Mouse (Mus musculus) erythroid progenitor cell, adult 5-6 weeks (primary cell): ENCODE data around the gene Coro1b. TPM values are rescaled to one million over a fixed set of nuclear protein-coding genes. Genes with fewer than 3 reads are reported as not detected.
A peak's percentile ranks its signal among the peaks of the same experiment; 100 is the strongest.

Source experiments
- ATAC-seq: replicated peaks from 2 replicates; pipeline ENCODE4 v1.8.0; 2016; ENCODE audit warnings: moderate number of reproducible peaks, mild to moderate bottlenecking, moderate TSS enrichment, inconsistent platforms; ENCODE audit not compliant: poor library complexity, low FRiP score, severe bottlenecking
- total RNA-seq, 2 experiments: library from RNA; stranded (forward) in 1 of 2; stranded (reverse) in 1 of 2; fragments of 150-400 nt in 1 of 2; fragments of 186-747, 209-891 nt in 1 of 2; gene quantifications; 2 replicates each; pipeline versions ENCODE4 v1.2.3 to v1.2.4; 2015 to 2017; ENCODE audit warnings: low replicate concordance in 2 of 2

Coro1b gene
- total RNA-seq, 2 experiments from 2014 or later, result 8.5 to 68.3 TPM

DNA sequence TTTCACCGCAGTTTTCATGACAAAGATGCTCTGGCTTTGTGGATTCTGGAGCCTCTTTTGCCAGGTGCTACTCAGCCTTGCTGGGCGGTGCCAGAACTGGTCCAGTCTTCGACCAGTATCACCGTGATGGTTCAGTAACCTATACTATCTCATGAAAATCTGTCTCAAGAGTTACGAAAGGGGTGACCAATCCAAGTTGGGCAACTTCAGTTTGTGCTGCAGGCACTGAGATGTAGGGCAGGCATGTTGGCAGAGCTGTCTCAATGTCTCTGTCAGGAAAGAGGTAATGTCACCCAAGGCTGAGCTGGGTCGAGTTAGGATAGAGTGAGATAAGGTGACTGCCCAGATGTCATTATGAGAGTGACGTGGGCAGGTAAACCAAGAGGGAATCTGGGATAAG is 32.0 kb downstream of the Coro1b start:
- ATAC-seq, result no peak

DNA sequence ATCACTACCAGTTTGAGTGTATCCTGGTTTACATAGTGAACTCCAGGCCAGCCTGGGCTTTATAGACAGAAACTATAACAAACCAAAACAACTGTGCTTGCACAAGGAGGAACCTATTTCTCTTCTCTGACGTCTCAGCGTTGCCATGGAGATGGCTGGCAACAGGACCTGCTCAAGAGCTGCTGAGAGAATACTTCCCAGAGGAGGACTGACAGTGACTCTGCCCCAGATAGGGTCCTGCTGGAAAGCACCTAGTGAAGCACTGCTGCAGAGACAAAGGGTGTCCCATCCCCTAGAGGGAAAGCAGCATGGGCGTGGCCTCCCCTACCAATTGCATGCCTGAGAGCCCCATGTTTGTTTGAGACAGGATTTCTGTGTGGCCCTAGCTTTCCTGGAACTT is 33.5 kb downstream of the Coro1b start:
- no peak for ATAC-seq

GRCm38 (mm10) chr19:4183689-4184088 is 35.3 kb downstream of the Coro1b start:
- ATAC-seq, result no peak

GRCm38 (mm10) chr19:4184976-4185975 is 36.9 kb downstream of the Coro1b start:
- ATAC-seq, result no peak

DNA sequence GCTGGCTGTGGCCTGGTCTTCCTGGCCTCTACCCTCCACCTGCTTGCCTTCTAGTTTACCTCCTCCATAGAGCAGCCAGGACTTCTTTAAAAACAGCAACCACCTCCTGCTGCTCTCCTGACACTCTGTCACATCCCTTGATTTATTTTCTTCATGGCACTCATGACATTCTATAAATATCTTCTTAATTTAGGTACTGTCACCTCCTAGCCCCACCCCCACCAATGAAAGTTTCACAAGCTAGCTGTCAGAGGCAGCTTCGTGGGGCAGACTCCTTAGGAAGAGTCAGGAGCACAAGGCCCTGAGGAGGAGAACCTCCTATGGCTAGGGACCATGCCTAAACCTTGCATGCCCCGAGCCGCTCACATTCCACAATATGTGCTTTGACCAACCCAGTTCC is 38.9 kb downstream of the Coro1b start:
- ATAC-seq, result no peak

DNA sequence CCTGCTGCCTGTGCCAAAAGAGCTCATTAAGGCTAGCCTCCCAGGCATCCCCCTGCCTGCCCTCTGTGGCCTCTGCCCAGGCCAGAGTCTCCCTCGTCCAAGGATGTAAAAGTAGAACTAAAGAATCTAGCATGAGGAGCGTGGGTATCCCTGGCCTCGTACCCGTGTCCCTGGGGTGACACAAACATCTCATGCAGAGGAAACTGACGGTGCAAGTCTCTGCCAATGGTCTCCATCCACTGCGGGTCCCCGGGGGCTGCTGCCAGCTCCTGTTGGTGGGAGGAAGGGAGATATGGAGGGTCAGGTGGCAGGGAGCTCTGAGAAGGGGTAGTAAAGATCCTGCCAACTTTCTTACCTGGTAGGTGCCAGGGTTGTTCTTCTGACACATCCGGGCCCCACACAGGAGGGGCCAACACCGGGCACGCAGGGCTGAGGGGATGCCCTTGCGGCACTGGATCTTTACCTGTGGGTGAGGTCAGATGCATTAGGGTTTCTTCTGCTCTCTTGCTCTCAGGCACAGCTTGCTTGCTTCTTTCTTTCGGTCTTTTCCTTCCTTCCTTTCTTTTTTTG is 40.7 kb downstream of the Coro1b start:
- ATAC-seq, result no peak

GRCm38 (mm10) chr19:4190831-4191334 is 42.5 kb downstream of the Coro1b start, which contains the start of gene Tbc1d10c:
Gene Tbc1d10c, minus strand, starts transcription at chr19:4191284.
- no peak for ATAC-seq

DNA sequence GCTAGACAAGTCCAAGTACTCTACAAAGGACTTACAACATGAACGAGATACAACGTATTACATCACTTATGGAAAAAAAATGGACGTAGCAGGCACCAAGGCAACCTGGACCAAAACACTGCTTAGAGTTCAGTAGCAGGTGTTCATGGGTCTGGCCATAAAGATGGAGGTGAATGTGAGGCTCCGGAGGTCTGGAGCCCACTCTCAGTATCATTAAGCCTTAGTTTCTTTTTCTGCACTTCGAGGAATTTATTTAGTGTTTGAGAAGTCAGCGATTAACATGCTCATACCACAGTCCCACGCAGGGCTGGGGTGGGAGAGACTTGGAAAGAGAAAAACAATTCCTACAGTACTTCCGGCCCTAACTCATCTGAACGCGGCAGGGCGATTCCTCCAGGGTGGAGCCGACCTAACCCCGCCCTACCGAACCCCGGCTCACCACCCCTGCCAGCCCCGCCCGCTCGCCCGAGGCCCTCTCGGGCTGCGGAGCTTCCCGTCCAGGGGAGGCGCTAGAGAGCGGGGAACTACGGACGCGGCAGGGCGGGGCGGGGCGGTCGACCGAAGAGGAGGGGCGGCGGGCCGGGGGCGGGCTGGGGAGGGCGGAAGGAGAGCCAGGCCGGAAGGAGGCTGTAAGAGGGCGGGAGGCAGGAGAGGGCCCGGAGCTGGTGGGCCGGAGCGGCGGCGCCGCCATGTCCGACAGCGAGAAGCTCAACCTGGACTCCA is 43.3 kb downstream of the Coro1b start, which contains the start of gene Ppp1ca:
Ppp1ca (plus strand) TSS at position 538 of the 723 bp plus-strand sequence.
- ATAC-seq, result peak; percentile 91

GRCm38 (mm10) chr19:4192251-4192985 is 44.0 kb downstream of the Coro1b start:
- ATAC-seq, result peak; percentile 22

- no peak for ATAC-seq
These were observed 44.7 kb downstream of the Coro1b start for GRCm38 (mm10) chr19:4193129-4193528.

DNA sequence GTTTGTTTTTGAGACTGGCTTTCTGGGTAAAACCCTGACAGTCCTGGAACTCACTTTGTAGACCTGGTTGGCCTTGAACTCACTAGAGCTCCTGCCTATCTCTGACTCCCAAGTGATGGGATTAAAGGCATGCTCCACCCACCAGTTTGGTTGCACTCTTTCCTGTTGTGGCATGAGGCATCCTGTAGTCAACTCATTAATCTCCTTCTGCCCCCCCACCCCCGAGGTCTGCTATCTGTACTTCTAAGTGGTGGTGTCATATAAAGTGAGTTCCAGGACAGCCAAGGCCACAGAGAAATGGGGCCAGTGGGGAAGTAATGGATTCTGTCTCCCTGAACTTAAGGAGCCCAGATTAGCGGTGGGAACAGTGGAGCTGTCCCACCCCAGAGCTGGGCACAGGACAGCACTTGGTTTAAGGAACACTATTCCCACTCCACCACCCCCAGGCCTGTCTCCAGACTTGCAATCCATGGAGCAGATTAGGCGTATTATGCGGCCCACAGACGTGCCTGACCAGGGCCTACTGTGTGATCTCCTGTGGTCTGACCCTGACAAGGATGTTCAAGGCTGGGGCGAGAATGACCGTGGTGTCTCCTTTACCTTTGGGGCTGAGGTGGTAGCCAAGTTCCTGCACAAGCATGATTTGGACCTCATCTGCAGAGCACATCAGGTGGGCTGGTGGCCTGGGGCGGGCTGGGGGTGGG is 45.8 kb downstream of the Coro1b start:
- ATAC-seq, result no peak

DNA sequence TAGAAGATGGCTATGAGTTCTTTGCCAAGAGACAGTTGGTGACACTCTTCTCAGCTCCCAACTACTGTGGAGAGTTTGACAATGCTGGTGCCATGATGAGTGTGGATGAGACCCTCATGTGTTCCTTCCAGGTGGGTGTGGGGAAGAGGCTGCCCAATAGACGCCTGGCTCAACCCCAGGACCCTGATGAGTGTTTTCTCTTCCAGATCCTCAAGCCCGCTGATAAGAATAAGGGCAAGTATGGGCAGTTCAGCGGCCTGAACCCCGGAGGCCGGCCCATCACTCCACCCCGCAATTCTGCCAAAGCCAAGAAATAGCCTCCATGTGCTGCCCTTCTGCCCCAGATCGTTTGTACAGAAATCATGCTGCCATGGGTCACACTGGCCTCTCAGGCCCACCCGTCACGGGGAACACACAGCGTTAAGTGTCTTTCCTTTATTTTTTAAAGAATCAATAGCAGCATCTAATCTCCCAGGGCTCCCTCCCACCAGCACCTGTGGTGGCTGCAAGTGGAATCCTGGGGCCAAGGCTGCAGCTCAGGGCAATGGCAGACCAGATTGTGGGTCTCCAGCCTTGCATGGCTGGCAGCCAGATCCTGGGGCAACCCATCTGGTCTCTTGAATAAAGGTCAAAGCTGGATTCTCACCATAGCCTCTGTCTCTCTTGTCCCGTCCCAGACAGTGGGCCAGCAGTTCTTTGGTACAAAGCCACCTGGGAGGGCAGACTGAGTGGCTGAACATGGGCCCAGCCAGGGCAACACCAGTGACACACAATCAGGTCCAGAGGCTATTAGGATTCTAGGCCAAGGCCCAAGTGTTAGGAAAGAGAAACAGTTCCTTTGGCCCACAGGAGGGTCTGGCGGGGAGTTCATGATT is 46.6 kb downstream of the Coro1b start:
- ATAC-seq, result no peak

DNA sequence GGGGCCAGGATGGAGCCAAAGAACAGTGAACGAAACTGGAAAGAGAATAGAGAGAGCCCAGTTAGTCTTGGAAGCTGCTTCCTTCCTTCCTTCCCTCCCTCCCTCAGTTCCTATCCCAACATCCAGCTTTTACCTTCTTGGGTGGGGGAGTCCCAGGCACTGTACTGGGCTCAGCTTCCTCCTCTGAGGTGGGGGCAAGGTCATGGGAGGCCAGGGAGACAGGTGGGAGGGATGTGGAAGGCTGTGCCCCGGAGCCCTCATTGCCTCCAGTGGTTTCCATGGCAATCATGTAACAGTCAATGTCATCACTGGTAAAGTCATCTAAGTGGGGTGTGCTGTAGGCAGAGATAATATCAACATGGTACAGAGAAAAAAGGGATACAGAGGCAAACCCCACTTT is 47.6 kb downstream of the Coro1b start:
- ATAC-seq, result no peak

DNA sequence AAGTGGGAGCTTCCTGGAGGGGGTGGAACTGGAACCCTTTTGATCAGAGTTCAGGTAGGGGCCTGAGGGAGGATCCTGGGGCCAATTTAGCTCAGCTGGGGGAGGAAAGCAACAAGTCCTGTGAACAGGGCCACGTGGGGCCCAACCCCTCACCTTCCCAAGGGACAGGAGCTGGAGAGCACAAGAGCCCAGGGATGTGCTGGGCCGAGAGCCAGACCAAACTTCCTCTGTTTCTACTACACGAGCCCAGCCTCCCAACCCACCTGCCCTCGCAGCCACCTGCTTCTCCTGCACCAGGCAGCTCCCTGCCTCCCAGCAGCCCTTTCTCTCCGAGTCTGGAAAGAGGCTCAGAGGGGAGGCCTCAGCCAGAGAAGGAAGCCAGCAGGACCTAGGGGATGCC is 48.1 kb downstream of the Coro1b start:
- ATAC-seq, result no peak

- no peak for ATAC-seq
These were observed 48.8 kb downstream of the Coro1b start for GRCm38 (mm10) chr19:4197180-4197579.

GRCm38 (mm10) chr19:4201291-4201909 is 53.0 kb downstream of the Coro1b start, which contains the start of gene Rad9a:
Gene Rad9a, minus strand, starts transcription at chr19:4201662.
- ATAC-seq, result peak; percentile 90

GRCm38 (mm10) chr19:4202149-4202548 is 53.7 kb downstream of the Coro1b start:
- no peak for ATAC-seq
